Mouse (Mus musculus) mesoderm, embryonic 11.5 days (tissue): ENCODE data around the gene Rps19bp1.

ENCODE experiments used
- DNase-seq: peaks from one replicate; pipeline ENCODE4 v3.0.0-alpha.2; 2012; ENCODE audit warnings: low read depth, low spot score

The Rps19bp1 gene

DNA sequence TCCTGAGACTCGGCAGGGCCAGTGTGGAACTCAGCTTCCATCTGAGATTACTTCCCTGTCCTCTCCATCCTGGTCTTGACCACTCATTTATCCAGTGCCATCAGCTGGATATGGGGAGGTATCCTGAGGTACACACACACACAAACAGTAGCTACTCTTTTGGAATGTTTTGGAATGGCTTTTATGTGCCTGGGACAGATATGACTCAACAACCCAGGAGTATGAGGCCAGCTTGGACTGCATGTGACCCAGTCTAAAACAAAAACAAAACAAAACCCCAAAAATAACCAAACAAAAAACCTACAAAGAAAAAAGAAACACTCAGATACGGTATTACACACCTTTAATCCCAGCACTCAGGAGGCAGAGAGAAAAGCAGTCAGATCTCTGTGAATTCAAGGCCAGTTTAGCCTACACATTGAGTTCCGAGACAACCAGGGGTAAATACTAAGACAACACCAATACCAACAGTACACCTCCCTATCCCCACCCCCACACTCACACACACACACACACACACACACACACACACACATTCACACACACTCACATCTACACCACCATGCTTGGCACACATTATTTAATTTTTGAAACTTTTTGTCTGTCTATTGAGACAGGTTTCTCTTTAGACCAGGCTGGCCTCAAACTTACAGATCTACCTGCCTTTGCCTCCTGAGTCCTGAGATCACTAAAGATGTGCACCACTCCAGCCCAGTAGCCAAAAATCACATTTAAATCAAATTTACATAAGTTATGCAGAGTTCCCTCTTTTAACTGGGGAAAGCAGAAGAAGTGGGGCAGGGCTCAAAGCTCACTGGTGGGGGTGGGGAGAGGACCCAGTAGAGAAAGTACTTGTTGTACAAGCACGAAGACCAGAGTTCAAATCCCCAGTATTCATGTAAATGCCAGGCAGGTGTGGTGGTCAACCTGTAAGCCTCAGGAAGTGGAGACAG lies 44.1 kb downstream of the Rps19bp1 start:
- no peak for DNase-seq

DNA sequence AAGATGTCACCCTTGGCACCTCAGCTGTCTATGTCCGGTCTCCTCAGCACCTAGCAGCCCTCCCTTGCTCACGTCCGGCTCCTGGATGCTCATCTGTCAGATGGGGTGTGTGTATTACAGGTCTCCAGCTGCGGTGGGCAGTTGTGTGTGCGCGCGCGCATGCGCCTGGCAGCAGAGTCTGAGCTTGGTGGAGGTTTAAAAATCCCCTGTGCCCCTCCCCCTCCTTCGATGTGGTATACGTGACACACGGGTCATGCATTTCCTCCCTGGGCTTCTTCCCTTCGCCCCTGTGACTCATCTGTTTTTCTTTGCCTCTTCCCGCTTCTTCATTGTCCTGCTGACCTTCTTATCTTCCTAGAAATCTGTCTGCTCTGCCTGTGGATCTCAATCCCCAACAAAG lies 44.9 kb downstream of the Rps19bp1 start:
- peak; percentile 39 for DNase-seq

DNA sequence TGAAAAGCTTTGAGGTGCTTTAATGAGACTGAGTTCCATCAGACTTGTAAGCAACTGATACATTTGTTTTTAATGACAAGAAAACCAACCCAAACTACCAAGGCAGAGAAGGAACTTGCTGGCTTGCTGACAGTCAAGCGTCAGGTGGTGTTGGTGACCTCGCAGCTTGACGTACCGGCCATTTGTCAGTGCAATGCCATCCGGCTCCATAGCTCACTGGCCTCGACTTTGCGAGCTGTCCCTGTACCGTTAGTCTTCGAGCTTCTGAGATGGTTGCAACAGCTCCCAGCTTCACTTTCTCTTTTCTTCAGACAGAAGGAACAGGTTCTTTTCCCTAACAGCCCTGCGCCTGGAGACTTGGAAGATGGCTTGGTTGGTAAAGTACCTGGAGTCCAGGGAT lies 46.6 kb downstream of the Rps19bp1 start:
- DNase-seq: no peak

DNA sequence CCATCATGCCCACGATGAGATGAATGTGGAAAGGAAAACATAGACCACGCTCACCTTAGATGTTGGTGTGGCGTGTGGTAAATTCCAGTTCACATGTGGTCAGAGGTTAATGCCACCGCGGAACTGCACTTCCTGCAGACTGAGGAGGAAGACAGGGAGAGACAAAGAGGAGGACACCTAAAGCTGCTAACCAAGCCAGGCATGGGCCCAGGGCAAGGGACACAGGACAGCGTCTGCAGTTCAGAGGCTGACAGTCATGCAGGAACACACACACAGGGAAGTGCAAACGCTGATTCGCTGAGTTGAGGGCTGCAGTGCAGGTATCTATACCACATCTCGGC lies 47.7 kb downstream of the Rps19bp1 start:
- no peak for DNase-seq

DNA sequence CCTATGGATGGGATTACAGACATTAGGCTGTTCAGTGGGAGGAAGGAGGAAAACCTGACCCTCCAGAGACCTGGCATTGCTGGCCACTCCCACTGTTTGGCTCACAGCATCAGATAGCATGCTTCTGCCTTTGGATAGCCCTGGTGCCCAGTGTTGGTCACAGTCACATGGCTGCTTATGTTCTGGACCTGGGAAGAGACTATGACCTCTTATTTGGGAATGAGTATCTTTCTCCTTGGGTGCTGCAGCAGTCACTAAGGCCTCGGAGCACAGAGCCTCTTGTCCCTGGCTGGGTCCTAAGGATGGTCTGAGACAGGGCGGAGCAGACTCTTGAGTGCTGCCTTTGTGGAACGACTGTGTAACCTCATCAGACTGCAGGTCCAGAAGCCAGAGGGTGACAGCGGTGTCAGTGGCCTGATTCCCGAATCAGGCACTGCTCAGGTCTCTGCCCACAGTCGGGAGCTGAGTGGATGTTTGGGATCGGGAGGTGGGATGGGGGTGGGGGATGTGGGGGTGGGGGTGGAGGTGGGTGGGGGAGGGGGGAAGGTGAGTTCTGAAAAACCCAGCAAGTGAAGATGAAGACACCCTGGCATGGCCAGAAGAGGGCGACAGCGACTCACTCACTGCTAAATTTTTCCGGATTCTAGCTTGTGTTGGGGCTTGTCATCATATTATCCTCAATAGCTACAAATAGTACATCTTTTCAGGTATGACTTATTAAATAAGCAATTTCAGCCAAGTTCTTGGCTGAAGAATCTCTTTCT lies 48.2 kb downstream of the Rps19bp1 start:
- DNase-seq: no peak

DNA sequence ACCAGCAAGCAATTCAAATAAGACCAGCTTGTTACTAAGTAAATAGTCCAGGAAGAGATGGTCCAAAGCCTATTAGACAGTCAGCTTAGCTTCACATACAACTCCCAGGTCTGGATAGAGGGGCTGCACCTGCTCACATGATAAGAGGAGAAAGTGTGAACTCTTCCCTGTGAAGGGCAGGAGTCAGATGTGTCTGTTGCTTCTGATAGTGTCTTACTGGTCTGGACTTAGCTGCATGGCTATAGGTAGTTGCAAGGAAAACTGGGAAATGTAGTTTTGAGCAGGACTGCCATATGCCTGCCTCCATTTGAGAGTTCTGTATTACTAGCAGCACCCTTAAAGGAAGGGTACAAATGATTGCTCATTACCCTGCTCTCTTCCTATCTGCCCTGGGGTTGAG lies 50.4 kb downstream of the Rps19bp1 start:
- DNase-seq: no peak
